Mouse (Mus musculus) heart, adult 2 months (tissue): ENCODE measurements around the gene Slc25a21. TPM values are rescaled to one million over a fixed set of nuclear protein-coding genes. Genes with fewer than 3 reads are reported as not detected.

Experiments
- DNase-seq, 2 experiments: peaks; one replicate each; pipeline ENCODE4 v3.0.0; 2021
- H3K27ac ChIP-seq: fragments of 200-600 bp; 2 replicates; pipeline ENCODE4 v1.8.1; 2022
- H3K27me3 ChIP-seq: fragments of 200-500 bp; 2 replicates; pipeline ENCODE4 v1.6.1; 2012; ENCODE audit warnings: mild to moderate bottlenecking, low read length, inconsistent platforms, mixed read lengths; ENCODE audit not compliant: control insufficient read depth, insufficient read depth
- H3K36me3 ChIP-seq: fragments of 200-500 bp; 2 replicates; pipeline ENCODE4 v1.6.1; 2012; ENCODE audit warnings: low read length, inconsistent platforms; ENCODE audit not compliant: control insufficient read depth, insufficient read depth
- H3K4me1 ChIP-seq: fragments of 200-500 bp; 2 replicates; pipeline ENCODE4 v1.6.1; 2011; ENCODE audit warnings: low read length; ENCODE audit not compliant: control insufficient read depth, insufficient read depth
- H3K4me3 ChIP-seq: fragments of 200-600 bp; 2 replicates; pipeline ENCODE4 v1.8.1; 2022
- H3K79me2 ChIP-seq: fragments of 200-500 bp; replicated peaks from 2 replicates; pipeline ENCODE4 v1.6.1; 2012; ENCODE audit warnings: mild to moderate bottlenecking, inconsistent platforms, low read length, moderate library complexity, mixed read lengths; ENCODE audit not compliant: control insufficient read depth, insufficient read depth
- H3K9ac ChIP-seq: fragments of 200-500 bp; 2 replicates; pipeline ENCODE4 v1.6.1; 2012; ENCODE audit warnings: low read depth, mild to moderate bottlenecking, control low read depth, inconsistent platforms, low read length, mixed read lengths
- CTCF ChIP-seq: fragments of 200-600 bp; IDR thresholded peaks from 2 replicates; pipeline ENCODE4 v1.8.1; 2022; ENCODE audit warnings: antibody characterized with exemption, mild to moderate bottlenecking, moderate library complexity
- EP300 ChIP-seq: fragments of 200-500 bp; IDR thresholded peaks from 2 replicates; pipeline ENCODE4 v1.6.1; 2011; ENCODE audit warnings: low read depth, low read length, control low read depth; ENCODE audit not compliant: insufficient read depth
- POLR2A ChIP-seq: fragments of 200-500 bp; IDR thresholded peaks from 2 replicates; pipeline ENCODE4 v1.6.1; 2011; ENCODE audit warnings: mild to moderate bottlenecking, low read depth, low read length, control low read depth; ENCODE audit not compliant: insufficient read depth
- WGBS: fragments of 180-500 bp; shearing (Covaris S2); methylation state at CpG from one replicate; pipeline ENCODE4 v1.1.7; 2018; 5-methylcytosine and 5-hydroxymethylcytosine counted together
- intact Hi-C: fragments of 180-260 bp; cut with DNase I; formaldehyde crosslinking; loops from one replicate; pipeline ENCODE4 v1.15.1; 2025
- polyA plus RNA-seq: library from polyadenylated mRNA; depleted of rRNA; stranded (reverse); fragments of >200 nt; gene quantifications from 2 replicates; pipeline ENCODE4 v1.2.3, GENCODE M21; 2012
- total RNA-seq, 2 experiments: library from RNA; stranded (reverse); gene quantifications; 2 replicates each; pipeline ENCODE4 v1.2.3; 2021

Gene Slc25a21
- total and polyA plus RNA-seq, 3 experiments, result 0.06 to 0.66 (median 0.34) TPM

DNA sequence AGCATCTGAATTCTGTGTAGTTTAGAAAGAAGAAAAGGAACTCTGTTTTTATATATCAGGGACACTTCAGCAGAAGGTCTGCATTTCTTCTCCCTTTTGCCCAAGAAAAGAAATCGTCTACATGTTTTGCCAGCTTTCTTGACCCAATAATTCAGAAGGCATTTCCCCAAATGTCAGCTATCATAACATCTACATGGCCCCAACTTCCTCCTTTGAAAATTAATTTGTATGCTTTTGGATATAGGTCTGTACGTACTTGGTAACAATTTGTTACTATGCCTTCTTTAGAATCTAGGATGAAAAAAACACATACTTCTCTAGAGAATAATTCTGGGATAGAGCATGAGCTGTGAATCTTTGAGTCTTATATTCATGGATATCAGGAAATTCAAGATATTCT is 34.0 kb downstream of the Slc25a21 start:
- H3K4me1 ChIP-seq, result no peaks in the 10 kb centered on the region
- no peaks in the 10 kb centered on the region for H3K27me3 ChIP-seq
- H3K36me3 ChIP-seq, result no peaks in the 10 kb centered on the region
- 42% methylated on average over 2 of the region's 2 CpGs for WGBS
- H3K9ac ChIP-seq, result no peak overlapping the region
- no peak overlapping the region for H3K4me3 ChIP-seq
- no peak for DNase-seq
- no peaks in the 10 kb centered on the region for H3K79me2 ChIP-seq
- no peak for TF ChIP-seq EP300
- TF ChIP-seq POLR2A, result no peak
- no peak for TF ChIP-seq CTCF
- H3K27ac ChIP-seq, result no peak overlapping the region
- intact Hi-C loops, result no loop called here

DNA sequence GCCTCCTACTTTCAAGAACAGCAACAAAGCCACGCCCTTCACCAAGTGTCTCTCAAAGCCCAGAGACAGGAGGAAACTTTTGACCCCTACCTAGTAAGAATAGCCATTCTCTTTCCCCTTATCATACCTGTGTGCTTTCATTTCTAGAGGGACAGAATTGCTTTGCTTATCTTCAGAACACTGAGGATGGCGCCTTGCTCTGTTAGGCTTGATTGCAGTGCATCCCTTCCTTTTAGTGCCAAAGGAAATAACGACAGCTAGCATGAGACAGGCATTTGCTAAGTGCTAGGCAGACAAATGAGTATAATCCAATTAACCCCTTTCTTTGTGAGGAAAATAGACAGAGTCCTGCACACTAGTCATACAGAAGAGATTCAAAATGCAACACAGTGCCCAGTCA is 34.4 kb downstream of the Slc25a21 start:
- intact Hi-C loops, result no loop called here
- H3K79me2 ChIP-seq, result no peaks in the 10 kb centered on the region
- H3K4me1 ChIP-seq, result no peaks in the 10 kb centered on the region
- H3K27me3 ChIP-seq, result no peaks in the 10 kb centered on the region
- H3K9ac ChIP-seq, result no peak overlapping the region
- no peak for DNase-seq
- no peak overlapping the region for H3K4me3 ChIP-seq
- 48% methylated on average over 3 of the region's 3 CpGs for WGBS
- H3K27ac ChIP-seq, result no peak overlapping the region
- TF ChIP-seq CTCF (no peak), POLR2A (no peak), EP300 (no peak)
- no peaks in the 10 kb centered on the region for H3K36me3 ChIP-seq

DNA sequence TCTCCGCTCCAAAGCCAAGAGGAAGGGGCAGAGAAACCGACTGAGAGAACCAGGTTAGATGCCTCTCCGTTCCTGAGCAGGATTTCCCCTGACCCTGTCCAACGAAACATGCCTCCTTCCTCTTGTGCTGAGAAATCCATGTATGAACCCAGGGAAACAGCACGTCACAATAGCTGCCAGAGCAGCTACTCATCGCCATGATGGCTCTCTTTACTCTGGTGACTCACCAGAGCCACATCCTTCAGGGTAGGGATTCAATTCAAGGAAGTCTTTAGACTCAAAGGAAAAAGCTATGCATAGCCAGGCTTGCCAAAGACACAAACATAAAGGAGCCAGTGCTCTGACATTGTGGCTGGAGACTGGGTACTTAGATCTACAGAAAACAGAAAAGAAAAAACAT is 37.4 kb downstream of the Slc25a21 start:
- no peak for DNase-seq
- Histone ChIP-seq H3K27me3 (no peaks in the 10 kb centered on the region), H3K36me3 (no peaks in the 10 kb centered on the region), H3K9ac (no peak overlapping the region), H3K4me3 (no peak overlapping the region), H3K79me2 (no peaks in the 10 kb centered on the region), H3K4me1 (no peaks in the 10 kb centered on the region), H3K27ac (no peak overlapping the region)
- WGBS, result 49% methylated on average over 6 of the region's 6 CpGs
- intact Hi-C loops, result no loop called here
- TF ChIP-seq EP300 (no peak), POLR2A (no peak), CTCF (no peak)

DNA sequence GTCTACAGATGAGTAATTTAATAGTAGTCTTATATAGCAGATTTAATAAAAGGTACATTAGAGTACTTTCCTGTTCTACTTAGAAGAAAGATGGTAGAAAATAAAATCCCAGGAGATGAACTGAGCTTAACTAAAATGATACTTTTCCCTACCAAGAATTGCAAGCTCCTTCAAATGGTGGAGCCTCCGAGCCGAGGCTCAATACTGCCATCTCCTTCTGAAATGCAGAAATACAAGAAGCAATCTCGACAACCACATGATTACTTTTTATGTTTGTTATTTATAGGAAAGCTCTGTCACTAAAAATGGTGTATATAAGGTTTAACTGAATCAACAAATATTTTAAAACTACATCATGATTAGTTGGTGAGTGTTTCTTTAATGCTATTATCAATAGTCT is 39.0 kb downstream of the Slc25a21 start:
- H3K36me3 ChIP-seq, result no peaks in the 10 kb centered on the region
- H3K4me3 ChIP-seq, result no peak overlapping the region
- H3K4me1 ChIP-seq, result no peaks in the 10 kb centered on the region
- TF ChIP-seq POLR2A (no peak), CTCF (peak; percentile 33), EP300 (no peak)
- no peak overlapping the region for H3K27ac ChIP-seq
- no peak for DNase-seq
- intact Hi-C loops, result no loop called here
- WGBS, result 52% methylated on average over 3 of the region's 3 CpGs
- no peak overlapping the region for H3K9ac ChIP-seq
- no peaks in the 10 kb centered on the region for H3K79me2 ChIP-seq
- H3K27me3 ChIP-seq, result no peaks in the 10 kb centered on the region

DNA sequence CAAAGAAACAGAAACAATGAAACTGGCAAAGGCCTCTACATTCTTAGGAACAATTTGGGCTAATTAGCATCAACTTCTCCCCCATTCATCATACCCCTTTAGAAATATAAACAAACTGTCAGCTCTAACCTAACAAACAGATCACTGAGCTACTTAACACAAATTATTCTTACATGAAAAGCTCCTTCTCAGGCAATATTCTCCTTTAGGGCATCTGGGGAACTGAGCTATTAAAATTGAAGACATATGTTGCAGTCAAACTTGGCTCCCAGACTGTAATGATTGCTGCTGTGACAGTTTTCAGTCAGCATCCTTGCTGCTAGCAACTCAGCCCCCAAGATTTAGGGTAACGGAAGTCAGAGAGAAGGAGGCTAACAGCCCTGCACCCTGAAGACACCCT is 58.3 kb downstream of the Slc25a21 start:
- Histone ChIP-seq H3K9ac (no peak overlapping the region), H3K36me3 (no peaks in the 10 kb centered on the region), H3K4me3 (no peak overlapping the region), H3K4me1 (no peaks in the 10 kb centered on the region), H3K27ac (no peak overlapping the region), H3K27me3 (no peaks in the 10 kb centered on the region), H3K79me2 (no peaks in the 10 kb centered on the region)
- intact Hi-C loops, result no loop called here
- TF ChIP-seq POLR2A (no peak), CTCF (no peak), EP300 (no peak)
- 89% methylated on average over 1 of the region's 1 CpGs for WGBS
- DNase-seq, result no peak

DNA sequence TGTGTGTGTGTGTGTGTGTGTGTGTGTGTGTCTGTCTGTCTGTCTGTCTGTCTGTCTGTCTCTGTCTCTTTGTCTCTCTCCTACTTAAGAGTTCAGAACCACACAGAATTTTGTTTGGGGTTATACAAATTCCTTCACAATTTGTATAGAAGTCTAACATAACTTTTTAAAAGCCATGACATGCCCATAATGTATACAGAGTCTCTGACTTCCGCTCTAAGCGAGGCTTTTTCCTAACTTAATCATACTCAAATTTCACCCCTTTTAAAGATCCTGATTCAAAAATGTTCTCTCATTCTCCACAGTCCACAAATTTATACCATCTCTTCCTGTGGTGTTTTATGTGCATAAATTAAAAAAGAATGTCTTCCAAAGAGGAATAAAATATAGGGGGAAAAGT is 59.5 kb downstream of the Slc25a21 start:
- Histone ChIP-seq H3K27me3 (no peaks in the 10 kb centered on the region), H3K79me2 (no peaks in the 10 kb centered on the region), H3K4me3 (no peak overlapping the region), H3K9ac (no peak overlapping the region), H3K36me3 (no peaks in the 10 kb centered on the region), H3K27ac (no peak overlapping the region), H3K4me1 (no peaks in the 10 kb centered on the region)
- no peak for TF ChIP-seq POLR2A
- no peak for TF ChIP-seq EP300
- no peak for TF ChIP-seq CTCF
- intact Hi-C loops, result no loop called here
- WGBS, result 85% methylated on average over 2 of the region's 2 CpGs
- no peak for DNase-seq
